Mouse (Mus musculus): ENCODE results near the gene Prox1.

The Prox1 gene

DNA sequence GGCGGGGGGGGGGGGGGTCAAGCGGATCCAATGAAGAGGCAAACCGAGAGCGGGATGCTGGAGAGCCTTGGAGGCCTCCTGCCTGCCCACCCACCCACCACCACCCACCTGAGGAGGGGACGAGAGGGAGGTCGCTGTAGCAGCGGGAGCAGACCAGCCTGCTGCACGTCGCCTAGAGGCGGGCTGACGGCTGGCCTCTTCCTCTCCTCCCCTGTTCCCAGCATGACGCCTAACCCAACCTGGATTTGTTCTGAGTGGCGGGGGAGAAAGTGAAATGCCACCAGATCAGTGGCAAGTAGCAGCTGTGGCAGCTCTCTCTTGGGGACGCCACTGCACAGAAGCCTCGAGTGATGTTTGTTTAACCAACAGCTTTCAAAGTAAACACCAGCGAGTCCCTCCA is 3.1 kb upstream of the Prox1 start:
- no peak for DNase-seq (ENCODE audit: extremely low read depth, low read depth)

DNA sequence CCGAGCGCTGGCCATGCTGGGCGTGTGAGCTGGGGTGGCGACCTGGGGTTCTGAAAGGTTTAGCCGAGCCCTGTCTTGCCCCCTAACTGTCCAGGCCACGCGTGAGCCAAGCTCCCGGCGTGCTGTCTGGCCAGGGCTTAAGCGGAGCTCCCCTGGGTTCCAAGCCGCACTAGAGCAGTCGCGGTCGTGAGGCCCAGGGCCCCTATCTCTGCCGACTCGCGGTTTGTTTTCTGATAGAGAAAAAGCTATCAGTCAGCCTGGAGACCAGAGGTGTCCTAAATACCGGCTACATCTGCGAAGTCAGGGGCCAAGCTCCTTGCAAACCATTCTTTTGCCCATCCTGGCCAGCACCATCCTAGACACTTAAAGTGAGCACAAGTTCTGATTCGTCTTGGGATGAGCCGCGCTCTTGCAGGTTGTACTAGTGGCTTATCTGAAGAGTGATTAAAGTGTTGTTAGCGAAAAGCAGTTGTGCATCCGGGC is 2.5 kb upstream of the Prox1 start:
- no peak for DNase-seq (ENCODE audit: extremely low read depth, low read depth)

DNA sequence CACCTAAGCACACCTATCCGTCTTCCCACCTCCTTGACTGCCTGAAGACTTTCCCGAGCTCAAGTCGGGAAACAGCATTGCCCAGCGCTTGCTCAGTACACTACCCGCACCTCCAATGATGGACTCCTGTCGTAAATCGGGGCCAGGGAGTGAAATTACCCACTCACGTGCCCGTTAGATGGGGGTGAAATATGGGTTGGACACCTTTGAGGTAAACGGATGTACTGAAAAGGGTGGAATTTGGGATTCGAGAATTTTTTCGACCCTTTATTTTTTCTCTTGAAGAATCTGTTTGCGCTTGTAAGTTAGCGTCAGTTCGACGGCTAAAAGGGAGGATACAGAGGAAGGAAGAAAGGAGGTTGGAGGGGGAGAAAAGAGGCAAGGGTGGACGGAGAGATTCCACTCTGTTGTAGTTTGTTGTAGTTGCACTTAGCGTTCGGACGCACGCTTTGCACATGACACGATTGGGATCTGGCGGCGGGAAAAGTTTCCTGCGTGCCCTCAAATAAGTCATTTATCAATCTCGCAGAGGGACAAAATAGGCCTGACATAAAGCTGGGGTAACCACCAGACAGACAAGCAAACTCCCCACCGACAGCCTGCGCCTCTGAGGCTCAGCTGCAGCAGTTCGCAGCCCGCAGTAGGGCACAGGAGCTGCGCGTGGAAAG is 1.9 kb upstream of the Prox1 start:
- DNase-seq (ENCODE audit: extremely low read depth, low read depth) = no peak

DNA sequence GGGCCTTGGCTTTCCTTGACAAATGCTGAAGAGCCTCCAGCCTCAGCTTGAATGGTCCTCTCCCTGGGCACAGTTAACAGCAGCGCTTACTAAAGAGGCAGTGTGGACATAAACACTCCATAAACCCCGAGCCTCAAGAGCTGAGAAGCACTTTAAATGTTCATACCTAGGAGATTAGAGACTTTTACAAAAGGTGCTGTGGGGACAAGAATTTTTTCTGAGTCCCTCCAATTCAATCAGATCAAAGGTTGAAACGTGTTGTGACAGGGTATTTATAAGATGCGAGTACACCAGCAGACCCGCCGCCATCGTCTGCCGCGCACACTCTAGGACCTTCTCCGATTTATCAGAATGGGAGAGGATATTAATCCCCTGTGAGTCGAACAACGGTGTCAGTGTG is 1.2 kb upstream of the Prox1 start:
- no peak for DNase-seq (ENCODE audit: extremely low read depth, low read depth)

DNA sequence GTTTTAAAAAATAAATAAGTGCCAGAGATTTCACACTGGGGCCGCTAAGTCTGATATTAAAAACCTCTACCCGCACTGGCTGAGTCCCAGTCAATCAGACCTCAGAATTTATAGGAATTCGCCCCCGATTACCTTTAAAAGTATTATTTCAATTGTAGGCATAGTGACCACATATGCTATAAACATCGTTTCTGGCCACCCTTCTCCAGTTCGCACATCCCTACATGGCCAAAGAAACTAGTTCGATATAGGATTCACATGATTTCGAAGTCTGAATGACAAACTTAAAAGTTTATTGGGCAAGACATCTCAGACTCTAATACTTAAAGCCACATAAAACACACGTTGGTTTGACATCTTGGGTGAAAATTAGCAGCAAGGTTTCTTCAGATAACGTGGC is 827 bp upstream of the Prox1 start:
- DNase-seq (ENCODE audit: extremely low read depth, low read depth) = no peak

DNA sequence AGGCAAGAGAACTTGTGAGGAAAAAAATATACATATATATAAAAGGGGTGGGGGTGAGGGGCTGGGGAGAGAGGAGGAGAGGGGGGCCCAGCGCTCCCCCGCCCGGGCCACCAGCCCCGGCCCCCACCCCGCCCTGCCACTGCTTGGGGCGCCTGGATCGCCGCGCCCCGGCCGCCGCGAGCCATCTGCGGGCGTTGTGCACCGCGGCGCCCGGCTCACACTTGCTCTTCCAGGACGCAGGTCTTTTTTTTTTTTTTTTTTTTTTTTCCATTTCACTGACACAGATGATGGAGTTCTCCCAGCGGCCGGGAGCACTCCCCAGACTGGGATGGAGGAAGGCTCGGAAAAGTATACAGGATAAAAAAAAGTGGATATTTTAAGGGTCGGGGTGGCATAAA is 304 bp upstream of the Prox1 start:
- DNase-seq (ENCODE audit: extremely low read depth, low read depth) = no peak

DNA sequence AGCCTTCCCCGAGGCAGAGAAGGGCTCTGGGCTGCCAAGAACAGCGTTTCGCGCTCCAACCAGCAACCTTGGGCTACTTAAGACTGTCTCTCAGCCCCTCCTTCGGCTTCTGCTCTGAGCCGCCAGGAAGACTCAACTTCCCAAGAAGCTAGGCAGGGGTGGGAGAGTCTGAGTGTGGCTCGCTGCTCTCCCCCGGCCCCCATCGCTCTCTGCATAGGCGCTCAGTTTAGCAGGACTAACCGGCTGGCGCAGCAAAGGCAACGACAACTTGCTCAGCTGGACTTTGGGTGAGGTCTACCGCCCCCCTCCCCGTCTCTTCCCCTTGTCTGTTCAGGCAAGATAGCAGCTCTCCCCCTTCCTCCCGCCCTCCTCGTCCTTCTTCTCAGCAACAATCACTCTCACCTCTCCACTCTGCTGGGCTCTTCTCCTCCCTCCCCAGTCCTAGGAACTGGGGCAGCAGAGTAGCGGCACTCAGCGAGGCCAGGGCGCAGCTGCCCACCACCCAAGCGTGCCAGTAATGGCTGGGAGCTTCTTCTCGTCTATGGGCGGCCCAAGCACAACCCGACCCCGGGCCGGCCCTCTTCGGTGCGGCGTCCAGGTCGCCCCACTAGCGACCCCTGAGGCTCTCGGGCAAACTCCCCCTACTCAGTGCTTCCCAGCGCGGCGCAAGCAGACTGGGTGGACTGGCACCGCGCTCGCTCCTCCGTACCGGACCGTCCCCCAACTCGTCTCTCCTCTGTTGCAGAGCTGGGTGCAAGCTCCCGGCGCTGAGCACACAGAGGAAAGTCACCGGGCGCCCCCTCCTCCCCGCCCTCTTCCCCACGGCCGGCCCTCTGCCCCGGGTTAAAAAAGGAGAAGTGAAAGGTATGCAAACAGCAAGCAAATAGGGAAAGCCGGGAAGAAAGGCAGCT is 1.5 kb downstream of the Prox1 start:
- no peak for DNase-seq (ENCODE audit: extremely low read depth, low read depth)

DNA sequence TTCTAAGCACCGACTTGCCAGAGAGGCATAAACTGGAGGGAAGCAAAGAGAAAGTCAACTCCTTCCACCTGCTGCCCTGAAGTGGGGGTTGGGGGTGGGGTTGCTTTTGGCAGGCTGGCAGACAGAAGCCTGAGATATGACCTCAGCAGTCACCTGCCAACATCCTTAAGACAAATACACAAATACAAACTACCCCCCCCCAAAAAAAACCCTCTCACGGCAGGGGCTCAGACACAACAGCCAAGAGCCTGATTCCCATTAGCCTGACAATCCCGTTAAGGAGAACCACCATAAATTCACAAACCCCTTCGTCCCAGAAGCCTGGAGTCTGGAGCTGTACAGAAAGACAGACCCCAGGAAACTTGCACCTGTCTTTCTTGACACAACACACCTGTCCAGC is 2.4 kb downstream of the Prox1 start:
- no peak for DNase-seq (ENCODE audit: extremely low read depth, low read depth)

DNA sequence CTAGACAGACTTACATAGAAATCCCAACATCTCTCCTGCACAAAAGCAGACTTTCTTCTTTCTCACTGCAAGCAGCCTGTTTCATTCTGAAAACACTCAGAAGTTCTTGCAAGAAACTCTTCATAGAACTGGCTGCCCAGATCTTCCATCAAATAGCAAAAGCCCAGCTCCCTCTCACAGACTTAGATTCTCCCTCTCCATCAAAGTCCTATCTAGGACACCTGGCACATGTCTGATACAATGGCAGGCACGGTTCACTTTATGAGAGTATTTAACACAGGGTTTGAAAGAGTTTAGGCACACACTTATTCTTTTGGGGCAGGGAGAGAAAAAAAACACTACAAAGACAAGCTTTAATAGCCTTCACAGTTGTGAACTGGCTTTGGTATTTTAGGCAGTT is 2.9 kb downstream of the Prox1 start:
- no peak for DNase-seq (ENCODE audit: extremely low read depth, low read depth)

DNA sequence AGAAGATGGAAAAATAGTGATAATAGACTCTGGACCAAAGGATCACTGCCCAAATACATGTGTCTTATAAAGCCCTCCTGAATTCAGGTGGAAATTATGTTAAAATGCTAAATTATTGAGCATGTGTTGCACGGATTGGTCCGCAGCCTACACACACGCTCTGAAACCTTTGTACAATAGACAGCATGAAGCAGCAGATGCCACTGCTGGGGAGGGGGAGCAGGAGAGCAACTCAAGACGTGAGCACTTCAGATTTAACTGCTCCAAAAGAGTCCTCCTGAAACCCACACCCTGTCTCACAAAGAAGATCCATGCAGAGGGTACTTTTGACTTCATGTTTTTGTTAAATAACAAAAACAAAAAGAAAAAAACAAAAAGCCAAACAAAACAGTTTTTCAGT is 5.0 kb downstream of the Prox1 start:
- DNase-seq (ENCODE audit: extremely low read depth, low read depth) = no peak

DNA sequence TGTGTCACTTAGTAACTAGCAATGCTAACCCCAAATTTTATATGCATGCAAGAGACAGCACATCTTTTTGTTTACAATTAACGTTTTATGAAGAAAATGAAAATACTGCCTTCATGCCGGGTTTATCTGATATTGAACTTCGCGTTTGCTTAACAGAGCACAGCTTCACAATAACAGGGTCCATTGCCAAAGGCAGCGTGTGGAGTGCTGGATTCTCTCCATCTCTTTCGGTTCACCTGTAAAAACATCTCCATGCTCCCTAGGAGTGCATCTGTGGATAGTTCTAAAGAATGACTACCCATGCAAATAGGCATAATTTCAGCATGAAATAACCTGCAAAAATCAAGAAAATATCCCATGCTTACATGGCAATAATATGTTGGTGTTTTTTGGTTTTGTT is 7.0 kb downstream of the Prox1 start:
- no peak for DNase-seq (ENCODE audit: extremely low read depth, low read depth)

DNA sequence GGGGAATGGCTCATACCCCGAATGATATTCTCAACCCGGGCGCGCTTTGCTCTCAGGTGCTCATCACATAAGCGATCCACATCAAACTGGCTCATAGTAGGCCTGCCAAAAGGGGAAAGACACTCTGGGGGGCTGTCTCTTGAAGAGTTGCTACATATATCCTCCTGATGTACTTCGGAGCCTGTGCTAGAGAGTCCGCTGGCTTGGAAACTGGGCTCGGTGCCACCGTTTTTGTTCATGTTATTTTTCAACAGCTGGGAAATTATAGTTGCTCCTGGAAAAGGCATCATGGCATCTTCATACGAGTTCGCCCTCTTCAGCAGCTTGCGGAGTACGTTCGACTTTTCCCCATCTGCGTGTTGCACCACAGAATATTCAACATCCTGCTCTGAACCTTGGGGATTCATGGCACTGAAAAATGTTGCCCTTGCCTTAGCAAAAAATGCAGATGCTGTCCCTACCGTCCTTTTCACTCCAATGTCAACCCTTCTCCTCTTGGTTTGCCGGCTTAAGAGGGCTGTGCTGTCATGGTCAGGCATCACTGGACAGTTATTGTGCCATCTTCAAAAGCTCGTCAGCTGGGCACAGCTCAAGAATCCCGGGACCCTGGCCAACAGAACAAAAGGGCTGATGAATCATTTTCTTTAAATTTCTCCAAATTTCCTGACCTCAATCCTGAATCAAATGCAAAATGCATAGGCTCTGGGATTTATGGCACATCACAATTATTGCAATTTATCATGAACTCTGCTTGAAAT is 8.6 kb downstream of the Prox1 start:
- DNase-seq (ENCODE audit: extremely low read depth, low read depth) = no peak

DNA sequence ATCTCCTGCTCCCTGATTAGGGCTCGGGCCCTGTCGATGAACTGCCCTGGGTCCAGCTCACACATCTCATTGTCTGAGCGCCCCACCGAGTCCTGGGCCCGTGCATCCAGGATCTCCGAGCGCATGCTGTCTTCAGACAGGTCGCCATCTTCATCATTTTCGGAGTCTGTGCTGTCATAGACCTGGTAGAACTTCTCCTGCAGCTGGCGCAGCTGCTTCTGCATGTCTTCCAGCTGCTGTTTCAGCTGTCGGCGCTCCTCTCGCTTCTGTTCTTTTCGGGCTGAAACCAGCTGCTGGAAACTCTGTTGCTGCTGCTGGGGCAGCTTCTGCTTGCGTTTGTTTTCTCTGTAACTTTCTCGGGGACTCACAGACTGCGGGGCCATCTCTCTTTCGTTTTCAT is 9.2 kb downstream of the Prox1 start:
- DNase-seq (ENCODE audit: extremely low read depth, low read depth) = no peak

DNA sequence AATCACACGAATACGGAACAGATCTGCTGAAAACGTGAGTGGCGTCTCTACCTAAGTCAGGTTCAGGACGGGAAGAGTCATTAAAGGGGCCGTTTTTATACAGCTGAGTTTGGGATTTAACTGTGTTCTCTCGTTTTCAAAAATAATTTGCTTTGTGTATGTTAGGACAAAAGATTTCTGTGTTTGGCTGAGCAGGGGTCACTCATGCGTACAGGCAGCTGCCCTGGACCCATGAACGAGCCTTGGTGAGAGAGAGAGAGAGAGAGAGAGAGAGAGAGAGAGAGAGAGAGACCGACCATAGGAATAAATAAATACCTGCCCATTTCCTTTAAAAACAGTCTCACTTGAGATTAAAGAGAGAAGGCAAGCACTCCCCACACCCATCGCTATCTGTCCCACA is 11.1 kb downstream of the Prox1 start:
- DNase-seq (ENCODE audit: extremely low read depth, low read depth) = no peak

DNA sequence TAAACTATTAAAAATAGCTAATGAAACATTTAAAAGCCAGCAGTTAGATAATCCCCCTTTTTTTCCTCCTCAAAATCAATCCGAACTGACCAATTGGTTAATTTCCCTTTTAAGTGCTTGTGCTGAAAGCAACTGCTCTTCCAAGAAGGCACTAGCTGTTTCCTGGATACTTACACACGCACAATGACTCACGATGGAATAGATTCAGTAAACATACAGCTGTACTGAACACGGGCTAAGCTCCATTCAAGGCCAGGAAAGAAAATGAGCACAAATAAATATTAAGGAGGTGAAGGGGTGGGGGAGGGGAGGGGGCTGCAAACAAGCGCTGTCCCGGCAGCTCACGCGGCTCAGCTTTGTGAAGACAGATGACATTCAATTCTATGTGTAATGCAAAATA is 14.8 kb downstream of the Prox1 start:
- DNase-seq (ENCODE audit: extremely low read depth, low read depth) = no peak

DNA sequence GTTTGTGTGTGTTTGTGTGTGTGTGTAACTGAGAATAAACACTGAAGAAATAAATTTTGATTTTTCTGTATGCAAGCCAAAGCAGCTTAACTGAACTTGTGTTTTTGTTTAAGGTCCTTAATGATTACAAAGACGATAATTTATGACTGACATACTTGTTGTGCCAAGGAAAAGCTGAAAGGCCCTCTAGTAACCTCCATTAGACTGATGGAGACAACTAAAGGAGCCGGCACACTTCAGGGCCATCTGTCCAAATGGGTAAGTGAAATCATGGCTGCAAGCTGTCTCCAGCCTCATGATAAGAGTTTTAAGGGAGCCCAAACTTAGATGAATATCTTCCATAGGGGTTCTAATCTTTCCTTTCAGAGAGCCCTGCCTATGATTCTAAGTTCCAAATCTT is 15.5 kb downstream of the Prox1 start:
- no peak for DNase-seq (ENCODE audit: extremely low read depth, low read depth)

DNA sequence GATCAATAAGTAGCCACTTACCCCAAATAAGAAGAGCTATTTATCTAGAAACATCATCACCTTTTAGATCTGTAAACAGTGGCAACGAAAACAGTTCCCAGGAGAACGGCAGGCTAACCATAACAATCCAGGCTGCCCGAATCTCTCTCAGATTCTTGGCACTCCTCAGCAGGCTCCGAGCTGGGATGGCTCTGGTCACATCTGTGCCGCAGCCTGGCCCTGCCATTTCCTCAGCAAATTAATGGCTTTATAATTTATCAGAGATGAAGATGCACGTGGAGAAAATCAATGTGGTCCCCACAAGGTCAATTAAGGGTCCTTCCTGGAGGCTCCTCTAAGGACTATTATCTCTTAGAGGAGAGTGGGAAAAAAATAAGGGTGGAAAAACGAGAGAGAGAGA is 16.2 kb downstream of the Prox1 start:
- DNase-seq (ENCODE audit: extremely low read depth, low read depth) = no peak

DNA sequence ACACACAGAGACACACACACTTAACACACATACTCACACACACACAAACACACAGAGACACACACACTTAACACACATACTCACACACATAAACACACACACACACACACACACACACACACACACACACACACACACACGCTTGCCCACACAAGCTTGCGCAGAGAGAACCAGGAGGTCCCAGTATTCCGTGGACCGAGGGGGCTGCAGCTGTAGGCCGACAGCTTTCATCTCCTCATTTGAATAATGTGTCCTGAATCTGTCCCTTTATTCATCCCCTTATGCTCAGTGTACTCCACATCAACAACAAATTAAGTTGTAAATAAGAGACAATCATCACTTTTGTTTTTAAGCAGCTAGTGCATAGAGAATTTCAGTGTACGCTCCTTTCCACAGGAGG is 17.9 kb downstream of the Prox1 start:
- no peak for DNase-seq (ENCODE audit: extremely low read depth, low read depth)

DNA sequence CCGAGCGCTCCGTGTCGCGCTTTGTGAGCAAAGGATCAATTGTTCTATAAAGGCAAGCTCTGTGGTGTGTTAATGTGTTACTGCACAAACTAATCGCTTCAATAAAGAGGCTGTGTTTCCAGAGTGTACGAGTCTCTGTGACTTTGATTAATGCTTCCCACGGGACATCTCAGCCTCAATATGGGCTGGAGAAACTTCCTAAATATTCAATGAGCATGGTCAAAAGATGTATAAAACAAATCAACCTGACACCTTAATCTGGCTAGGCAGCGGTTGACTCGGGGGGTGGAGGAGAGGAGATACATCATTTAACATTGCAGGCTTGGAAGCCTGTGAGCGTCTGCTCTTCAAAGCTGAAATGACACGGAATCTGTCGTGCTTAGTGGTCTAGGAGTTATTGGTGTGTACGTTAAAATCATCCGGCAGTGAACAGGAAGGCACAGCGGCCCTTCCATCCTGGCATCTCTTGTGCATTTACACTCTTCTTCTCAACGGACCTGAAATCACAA is 21.2 kb downstream of the Prox1 start:
- no peak for DNase-seq (ENCODE audit: extremely low read depth, low read depth)

DNA sequence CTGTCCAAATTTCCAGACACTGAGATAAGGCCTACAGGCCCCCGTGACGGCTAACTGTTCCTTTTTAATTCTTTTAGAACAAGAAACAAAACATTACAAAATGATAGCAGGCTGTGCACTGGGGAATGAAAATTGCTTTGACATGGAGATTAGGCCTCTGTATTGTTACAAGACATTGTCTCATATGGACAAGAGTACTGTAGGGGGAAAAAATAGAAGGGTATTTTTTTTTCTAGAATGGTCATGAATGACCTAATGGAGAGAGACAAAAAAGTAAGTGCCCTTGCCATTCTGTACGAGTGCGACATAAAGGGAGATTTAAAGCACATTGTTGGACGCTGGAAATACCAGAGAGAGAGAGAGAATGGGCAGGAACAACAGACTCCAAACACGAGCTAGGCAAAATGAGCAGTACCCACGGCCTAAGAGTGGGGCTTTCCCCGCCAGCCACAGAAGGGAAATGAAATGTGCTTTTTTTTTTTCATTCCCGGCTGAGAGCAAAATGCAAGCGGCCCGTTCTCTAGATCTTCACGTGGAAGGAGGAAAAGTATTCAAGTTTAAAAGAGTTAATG is 21.8 kb downstream of the Prox1 start:
- DNase-seq (ENCODE audit: extremely low read depth, low read depth) = no peak

DNA sequence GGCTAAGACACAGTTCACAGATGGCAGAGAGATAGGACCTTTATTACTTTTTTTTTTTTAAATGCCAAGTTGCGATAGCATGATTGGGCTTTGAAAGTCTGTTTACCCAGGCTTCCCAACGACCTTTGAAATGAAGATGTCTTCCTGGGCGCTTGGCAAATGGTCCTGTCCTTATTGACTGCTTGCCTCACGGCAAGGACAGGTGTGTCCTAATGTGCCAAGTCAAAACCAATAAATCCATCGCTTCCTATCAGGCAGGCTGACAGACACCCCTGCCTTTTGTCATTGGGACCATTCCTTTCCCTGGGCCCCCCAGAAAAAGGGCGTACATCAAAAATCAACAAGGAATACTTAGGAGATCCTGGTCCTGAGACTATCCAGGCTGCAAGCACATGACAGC is 22.7 kb downstream of the Prox1 start:
- DNase-seq (ENCODE audit: extremely low read depth, low read depth) = no peak

DNA sequence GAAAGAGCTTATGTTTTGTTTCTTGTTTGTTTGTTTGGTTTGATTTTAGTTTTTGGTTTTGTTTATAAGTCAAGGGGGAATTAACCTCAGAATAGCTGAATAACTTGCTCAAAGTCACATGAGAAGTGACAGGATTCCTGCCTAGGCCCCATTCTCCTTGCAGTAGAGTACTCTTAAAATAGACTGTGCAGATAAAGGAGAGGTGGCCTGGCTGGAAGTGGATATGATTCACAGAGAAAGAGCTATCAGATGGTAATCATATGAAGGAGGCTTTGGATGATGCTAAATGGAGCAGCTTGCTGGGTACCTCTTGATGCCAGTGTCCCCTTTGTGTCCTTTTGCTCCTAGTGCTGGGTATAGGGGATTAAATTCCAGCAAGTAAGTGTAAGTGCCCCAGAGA is 26.1 kb downstream of the Prox1 start:
- DNase-seq (ENCODE audit: extremely low read depth, low read depth) = no peak
